Mouse (Mus musculus) neural tube, embryonic 13.5 days (tissue): Measurements from ENCODE around the gene Cblb. TPM values are rescaled to one million over a fixed set of nuclear protein-coding genes. Genes with fewer than 3 reads are reported as not detected.

ENCODE experiments used
- ATAC-seq: fragments of 200-750 bp; cut with Nextera tagmentation; 2 replicates; pipeline ENCODE4 v1.8.0; 2017; ENCODE audit warnings: low read depth, mild to moderate bottlenecking, moderate TSS enrichment, moderate library complexity
- H3K27ac ChIP-seq: fragments of 300-500 bp; sonication (generic); replicated peaks from 2 replicates; pipeline ENCODE4 v1.5.1; 2015; ENCODE audit warnings: moderate library complexity, mild to moderate bottlenecking, inconsistent platforms
- H3K27me3 ChIP-seq: fragments of 300-500 bp; sonication (generic); 2 replicates; pipeline ENCODE4 v1.6.1; 2015; ENCODE audit warnings: mild to moderate bottlenecking, inconsistent platforms
- H3K36me3 ChIP-seq: fragments of 300-500 bp; sonication (generic); 2 replicates; pipeline ENCODE4 v1.6.1; 2015; ENCODE audit warnings: mild to moderate bottlenecking, inconsistent platforms
- H3K4me1 ChIP-seq: fragments of 300-500 bp; sonication (generic); replicated peaks from 2 replicates; pipeline ENCODE4 v1.6.1; 2015; ENCODE audit warnings: inconsistent platforms
- H3K4me2 ChIP-seq: fragments of 300-500 bp; sonication (generic); 2 replicates; pipeline ENCODE4 v1.6.1; 2015; ENCODE audit warnings: inconsistent platforms, mild to moderate bottlenecking, moderate library complexity
- H3K4me3 ChIP-seq: fragments of 300-500 bp; sonication (generic); 2 replicates; pipeline ENCODE4 v1.5.1; 2015; ENCODE audit warnings: mild to moderate bottlenecking, inconsistent platforms
- H3K9ac ChIP-seq: fragments of 300-500 bp; sonication (generic); 2 replicates; pipeline ENCODE4 v1.6.1; 2015; ENCODE audit warnings: moderate library complexity, mild to moderate bottlenecking, inconsistent platforms
- H3K9me3 ChIP-seq: fragments of 300-500 bp; sonication (generic); 2 replicates; pipeline ENCODE4 v1.6.1; 2016; ENCODE audit warnings: inconsistent platforms
- WGBS: fragments of 180-500 bp; shearing (Covaris S2); methylation state at CpG from one replicate; pipeline ENCODE4 v1.1.7; 2015; 5-methylcytosine and 5-hydroxymethylcytosine counted together
- polyA plus RNA-seq: library from polyadenylated mRNA; unstranded; fragments of >200 nt; fragmentation: Nextera tagmentation; extraction: Ambion mirVana; gene quantifications from 2 replicates; pipeline ENCODE4 v1.2.1, GENCODE M21; 2015

Cblb gene
- polyA plus RNA-seq, 1 experiment from 2014 or later = 16.8 TPM

DNA sequence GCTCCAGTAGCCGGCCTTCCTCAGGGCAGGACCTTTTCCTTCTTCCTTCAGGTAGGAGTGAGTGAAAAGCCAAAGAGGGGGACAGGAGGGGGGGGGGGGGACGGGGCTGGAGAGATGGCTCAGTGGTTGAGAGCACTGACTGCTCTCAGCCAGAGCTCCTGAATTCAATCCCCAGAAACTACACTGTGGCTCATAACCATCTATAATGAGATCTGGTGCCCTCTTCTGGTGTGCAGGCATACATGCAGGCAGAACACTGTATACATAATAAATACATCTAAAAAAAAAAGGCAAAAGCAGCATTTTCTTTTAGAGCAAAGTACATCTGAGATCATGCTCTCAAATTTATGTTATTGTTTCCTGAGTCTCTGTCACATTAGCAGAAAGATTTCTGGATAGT is 158.1 kb downstream of the Cblb start:
- WGBS = 78% methylated on average over 1 of the region's 2 CpGs
- peaks cover 35% of the 10 kb centered on the region for H3K36me3 ChIP-seq
- no peak overlapping the region for H3K27ac ChIP-seq
- no peaks in the 10 kb centered on the region for H3K27me3 ChIP-seq
- H3K9ac ChIP-seq = no peak overlapping the region
- no peaks in the 10 kb centered on the region for H3K4me1 ChIP-seq
- H3K4me2 ChIP-seq = no peak overlapping the region
- peak; percentile 58; the same call in 1 of the 2 replicates for ATAC-seq
- H3K4me3 ChIP-seq = no peak overlapping the region
- H3K9me3 ChIP-seq = no peaks in the 10 kb centered on the region

DNA sequence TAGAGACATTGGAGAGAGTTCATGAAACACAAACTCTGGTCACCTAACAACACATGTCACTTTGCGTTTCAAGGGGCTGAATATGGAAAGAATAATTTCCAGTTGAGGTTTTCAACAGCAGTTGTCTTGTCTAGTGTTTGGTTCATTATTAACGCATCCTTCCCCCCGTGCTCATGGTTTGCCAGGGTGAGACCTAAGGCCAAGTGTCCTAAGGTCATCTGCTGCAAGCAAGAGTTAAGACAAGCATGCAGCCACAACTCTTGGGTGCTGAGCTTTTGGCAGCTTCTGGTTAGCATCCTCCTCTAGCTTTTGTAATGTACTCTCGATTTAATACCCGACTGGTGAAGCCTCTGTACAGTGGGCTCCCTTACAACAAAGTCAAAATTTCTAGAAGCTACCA is 159.7 kb downstream of the Cblb start:
- 89% methylated on average over 5 of the region's 5 CpGs for WGBS
- Histone ChIP-seq H3K27me3 (no peaks in the 10 kb centered on the region), H3K9ac (no peak overlapping the region), H3K4me3 (no peak overlapping the region), H3K4me2 (no peak overlapping the region), H3K4me1 (no peaks in the 10 kb centered on the region), H3K27ac (no peak overlapping the region), H3K36me3 (peaks cover 41% of the 10 kb centered on the region), H3K9me3 (no peaks in the 10 kb centered on the region)
- ATAC-seq = no peak

DNA sequence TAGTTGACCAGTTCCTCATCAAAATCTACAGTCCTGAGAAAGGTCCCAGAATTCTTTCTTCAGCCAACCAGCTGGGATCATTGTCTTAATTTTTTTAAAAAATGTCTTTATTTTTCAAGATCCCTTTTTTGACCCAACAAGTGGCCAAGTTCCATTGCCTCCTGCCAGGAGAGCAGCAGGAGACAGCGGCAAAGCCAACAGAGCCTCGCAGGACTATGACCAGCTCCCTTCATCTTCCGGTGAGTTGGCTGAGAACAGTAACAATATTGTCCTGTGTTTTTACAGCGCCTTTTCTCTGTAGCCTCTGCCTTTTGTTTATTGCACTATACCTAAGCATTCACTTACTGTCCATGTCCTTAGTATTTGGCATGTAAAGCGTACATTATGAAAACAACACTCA is 163.0 kb downstream of the Cblb start:
- no peak overlapping the region for H3K9ac ChIP-seq
- H3K4me2 ChIP-seq = no peak overlapping the region
- peaks cover 40% of the 10 kb centered on the region for H3K36me3 ChIP-seq
- no peaks in the 10 kb centered on the region for H3K27me3 ChIP-seq
- no peak overlapping the region for H3K4me3 ChIP-seq
- H3K9me3 ChIP-seq = no peaks in the 10 kb centered on the region
- WGBS = 83% methylated on average over 5 of the region's 5 CpGs
- no peaks in the 10 kb centered on the region for H3K4me1 ChIP-seq
- H3K27ac ChIP-seq = no peak overlapping the region
- ATAC-seq = no peak

DNA sequence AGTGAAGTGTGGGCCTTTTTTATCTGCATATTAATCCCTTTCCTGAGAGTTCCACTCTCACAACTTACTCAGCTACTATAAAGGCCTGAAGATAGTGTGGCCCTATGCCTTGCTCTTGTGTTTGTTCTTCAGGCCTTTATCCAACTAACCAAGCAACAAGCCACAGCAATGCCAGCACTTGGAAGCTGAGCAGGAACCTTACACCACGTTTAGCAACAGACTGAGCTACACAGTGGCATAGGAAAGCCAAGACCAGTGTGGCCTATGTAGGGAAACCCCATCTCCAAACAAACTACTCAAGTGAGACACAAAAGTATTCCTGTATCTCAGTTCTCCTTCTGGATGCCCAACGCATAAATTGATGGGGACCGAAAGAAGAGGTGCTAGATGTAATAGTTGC is 163.8 kb downstream of the Cblb start:
- Histone ChIP-seq H3K4me3 (no peak overlapping the region), H3K4me1 (no peaks in the 10 kb centered on the region), H3K27me3 (no peaks in the 10 kb centered on the region), H3K9ac (no peak overlapping the region), H3K4me2 (no peak overlapping the region), H3K36me3 (peaks cover 35% of the 10 kb centered on the region), H3K9me3 (no peaks in the 10 kb centered on the region), H3K27ac (no peak overlapping the region)
- WGBS = 92% methylated on average over 3 of the region's 3 CpGs
- no peak for ATAC-seq

DNA sequence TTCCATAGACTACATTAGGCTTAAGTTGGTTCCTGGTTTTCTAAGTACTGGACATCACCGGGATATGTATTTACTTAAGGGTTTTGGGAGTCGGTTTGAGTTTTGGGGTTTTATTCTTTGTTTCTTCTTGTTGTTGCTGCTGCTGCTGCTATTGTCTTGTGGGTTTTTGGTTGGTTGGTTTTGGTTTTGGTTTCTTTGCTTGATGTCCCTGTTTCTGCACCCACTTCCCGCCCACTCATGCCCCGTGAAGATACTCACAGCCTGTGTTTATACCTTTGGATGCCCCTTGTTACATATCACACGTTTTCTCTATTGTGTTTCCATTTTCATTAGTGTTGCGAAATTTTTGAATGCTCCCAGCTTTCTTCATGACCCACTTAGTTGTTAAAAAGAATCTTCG is 169.1 kb downstream of the Cblb start:
- H3K9ac ChIP-seq = no peak overlapping the region
- no peak for ATAC-seq
- no peak overlapping the region for H3K27ac ChIP-seq
- H3K27me3 ChIP-seq = no peaks in the 10 kb centered on the region
- WGBS = 93% methylated on average over 7 of the region's 7 CpGs
- no peaks in the 10 kb centered on the region for H3K9me3 ChIP-seq
- H3K4me2 ChIP-seq = no peak overlapping the region
- H3K4me1 ChIP-seq = no peaks in the 10 kb centered on the region
- H3K4me3 ChIP-seq = no peak overlapping the region
- peaks cover 29% of the 10 kb centered on the region for H3K36me3 ChIP-seq

DNA sequence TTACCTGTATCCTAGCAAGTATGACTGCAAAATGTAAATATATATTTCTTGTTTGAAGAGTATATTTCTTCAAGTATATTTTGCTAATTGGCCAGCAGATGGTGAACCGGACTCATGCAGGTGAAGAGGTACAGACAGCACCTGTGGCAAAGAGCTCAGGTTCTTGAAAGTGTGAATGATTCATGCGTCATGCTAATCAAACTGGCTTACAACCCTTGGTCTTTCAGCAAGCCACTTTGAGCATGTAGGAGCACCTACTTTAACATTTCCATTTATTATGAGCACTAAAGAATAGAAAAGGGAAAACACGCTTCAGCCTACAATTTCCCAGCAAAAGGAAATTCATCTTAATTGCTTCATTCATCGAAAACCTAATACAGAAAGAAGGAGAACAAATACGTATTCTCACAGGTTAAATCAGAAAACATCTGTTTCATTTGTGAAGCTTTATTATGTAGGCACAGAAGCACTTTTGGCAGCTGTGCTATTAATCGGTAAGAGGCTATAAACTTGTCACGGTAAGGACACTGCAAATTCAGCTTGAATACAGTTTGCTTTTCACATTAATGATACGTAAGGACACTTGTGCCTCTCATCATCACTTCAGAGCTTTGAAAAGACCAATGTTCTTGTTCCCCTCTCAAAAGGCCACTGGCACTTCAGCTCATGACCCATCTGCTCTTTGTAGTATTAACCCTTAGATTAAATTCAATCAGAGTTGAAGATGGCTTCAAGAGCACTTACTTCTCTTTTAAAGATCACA is 180.0 kb downstream of the Cblb start:
- H3K27ac ChIP-seq = no peak overlapping the region
- no peaks in the 10 kb centered on the region for H3K27me3 ChIP-seq
- no peak overlapping the region for H3K9ac ChIP-seq
- no peaks in the 10 kb centered on the region for H3K4me1 ChIP-seq
- no peaks in the 10 kb centered on the region for H3K9me3 ChIP-seq
- ATAC-seq = no peak
- WGBS = 55% methylated on average over 8 of the region's 8 CpGs
- H3K4me3 ChIP-seq = no peak overlapping the region
- H3K4me2 ChIP-seq = no peak overlapping the region
- H3K36me3 ChIP-seq = no peaks in the 10 kb centered on the region

DNA sequence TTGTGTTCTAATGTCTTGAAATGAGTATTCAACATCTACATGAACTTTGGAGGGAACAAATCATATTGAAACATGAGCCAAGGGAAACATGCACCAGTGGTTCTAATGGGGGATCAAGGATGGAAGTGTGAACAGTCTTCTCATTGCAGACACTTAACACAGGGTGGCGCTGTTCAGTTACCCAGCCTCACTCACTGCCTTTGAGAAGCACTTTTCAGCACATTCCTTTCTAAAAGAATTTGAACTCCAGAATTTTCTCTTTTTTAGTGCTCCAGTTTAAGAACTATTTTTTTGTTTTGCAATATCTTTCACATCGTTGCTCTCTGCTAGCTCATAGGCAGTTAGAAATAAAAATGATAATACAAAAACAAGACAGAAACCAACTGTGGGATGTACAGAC is 188.0 kb downstream of the Cblb start:
- WGBS = 16% methylated on average over 2 of the region's 2 CpGs
- Histone ChIP-seq H3K4me2 (no peak overlapping the region), H3K27ac (no peak overlapping the region), H3K9ac (no peak overlapping the region), H3K4me3 (no peak overlapping the region), H3K4me1 (no peaks in the 10 kb centered on the region), H3K9me3 (no peaks in the 10 kb centered on the region), H3K36me3 (no peaks in the 10 kb centered on the region), H3K27me3 (no peaks in the 10 kb centered on the region)
- ATAC-seq = no peak

DNA sequence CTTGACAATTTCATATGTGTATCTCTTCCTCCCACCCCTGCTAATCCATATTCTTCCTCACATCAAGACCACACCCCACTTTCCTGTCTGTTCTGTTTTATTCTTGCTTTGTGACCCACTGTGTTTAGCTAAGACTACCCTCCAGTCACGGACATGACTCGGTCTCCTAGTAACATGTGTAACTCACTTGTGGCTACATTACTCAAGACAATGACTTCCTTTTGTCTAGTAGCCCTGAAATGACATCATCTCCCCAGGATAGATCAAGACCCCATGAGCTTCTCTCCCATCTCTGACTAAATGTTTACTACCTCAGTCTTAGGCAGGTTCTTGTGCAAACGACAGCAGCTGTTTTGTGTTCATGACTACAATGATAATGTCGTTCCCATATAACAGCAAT is 191.9 kb downstream of the Cblb start:
- Histone ChIP-seq H3K36me3 (no peaks in the 10 kb centered on the region), H3K27me3 (no peaks in the 10 kb centered on the region), H3K4me1 (no peaks in the 10 kb centered on the region), H3K4me3 (no peak overlapping the region), H3K9me3 (no peaks in the 10 kb centered on the region), H3K4me2 (no peak overlapping the region), H3K9ac (no peak overlapping the region), H3K27ac (no peak overlapping the region)
- WGBS = 72% methylated on average over 4 of the region's 4 CpGs
- ATAC-seq = no peak

DNA sequence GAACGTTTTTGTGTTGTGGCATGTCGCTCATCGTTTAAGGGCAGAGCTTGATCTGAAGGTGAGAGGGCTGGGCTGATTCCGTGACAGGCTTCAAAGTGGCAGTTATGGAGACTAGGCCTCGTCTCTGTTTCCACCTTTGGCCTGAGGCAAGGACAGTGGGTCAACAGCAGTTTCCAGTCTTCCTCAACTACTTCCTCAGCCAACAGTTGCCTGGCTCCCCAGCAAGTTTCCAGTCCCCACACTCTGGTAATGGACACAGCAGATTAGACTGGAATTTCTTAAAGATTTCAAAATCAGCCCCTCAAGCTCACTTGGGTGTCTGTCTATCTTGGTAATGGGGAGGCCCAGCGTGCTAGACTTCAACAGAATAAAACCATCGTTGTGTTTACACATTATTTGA is 198.4 kb downstream of the Cblb start:
- Histone ChIP-seq H3K4me1 (no peaks in the 10 kb centered on the region), H3K9ac (no peak overlapping the region), H3K27ac (no peak overlapping the region), H3K27me3 (no peaks in the 10 kb centered on the region), H3K9me3 (no peaks in the 10 kb centered on the region), H3K36me3 (no peaks in the 10 kb centered on the region), H3K4me3 (no peak overlapping the region), H3K4me2 (no peak overlapping the region)
- ATAC-seq = no peak
- WGBS = 76% methylated on average over 7 of the region's 7 CpGs

DNA sequence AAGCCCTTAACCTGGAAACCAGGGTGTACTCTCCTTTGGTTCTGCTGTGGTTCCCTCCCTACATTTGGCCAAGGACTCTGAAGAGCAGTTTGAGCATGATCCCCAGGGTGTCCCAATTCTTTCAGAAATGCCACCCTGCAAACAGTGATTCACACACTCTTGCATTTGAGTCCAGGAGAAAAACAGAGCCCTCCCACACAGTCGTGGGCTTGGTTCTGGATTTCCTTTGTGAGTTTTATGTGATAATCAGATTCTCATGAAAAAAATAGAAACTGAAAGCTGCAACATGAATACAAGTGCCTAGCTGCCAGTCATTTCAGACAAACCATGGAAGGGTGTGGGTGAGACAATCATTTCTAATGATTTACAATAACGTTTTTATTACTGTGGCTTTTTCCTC is 198.9 kb downstream of the Cblb start:
- Histone ChIP-seq H3K9ac (no peak overlapping the region), H3K36me3 (no peaks in the 10 kb centered on the region), H3K4me2 (no peak overlapping the region), H3K27me3 (no peaks in the 10 kb centered on the region), H3K4me1 (no peaks in the 10 kb centered on the region), H3K9me3 (no peaks in the 10 kb centered on the region), H3K27ac (no peak overlapping the region), H3K4me3 (no peak overlapping the region)
- 72% methylated on average over 2 of the region's 2 CpGs for WGBS
- no peak for ATAC-seq

DNA sequence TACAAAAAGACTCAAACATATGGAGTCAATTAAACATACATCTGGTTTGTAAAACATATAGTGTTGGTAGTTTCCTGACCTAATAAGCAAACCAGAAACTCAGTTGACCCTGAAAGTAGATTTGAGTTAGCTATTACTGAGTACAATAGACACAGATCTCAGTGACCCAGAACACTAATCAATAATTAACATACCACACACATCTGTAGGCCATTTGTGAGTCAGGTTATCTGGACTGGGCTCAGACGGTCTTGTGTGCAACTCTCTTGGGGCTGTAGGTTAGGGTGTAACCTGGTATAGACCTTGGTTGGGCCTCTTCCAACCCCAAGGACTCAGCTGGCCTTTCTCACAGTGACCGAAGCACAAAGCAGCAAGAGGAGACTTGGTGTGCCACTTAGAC is 211.1 kb downstream of the Cblb start:
- Histone ChIP-seq H3K27ac (no peak overlapping the region), H3K4me2 (no peak overlapping the region), H3K9ac (no peak overlapping the region), H3K27me3 (no peaks in the 10 kb centered on the region), H3K4me1 (no peaks in the 10 kb centered on the region), H3K9me3 (no peaks in the 10 kb centered on the region), H3K36me3 (no peaks in the 10 kb centered on the region), H3K4me3 (no peak overlapping the region)
- no peak for ATAC-seq
- WGBS = 82% methylated on average over 2 of the region's 2 CpGs

DNA sequence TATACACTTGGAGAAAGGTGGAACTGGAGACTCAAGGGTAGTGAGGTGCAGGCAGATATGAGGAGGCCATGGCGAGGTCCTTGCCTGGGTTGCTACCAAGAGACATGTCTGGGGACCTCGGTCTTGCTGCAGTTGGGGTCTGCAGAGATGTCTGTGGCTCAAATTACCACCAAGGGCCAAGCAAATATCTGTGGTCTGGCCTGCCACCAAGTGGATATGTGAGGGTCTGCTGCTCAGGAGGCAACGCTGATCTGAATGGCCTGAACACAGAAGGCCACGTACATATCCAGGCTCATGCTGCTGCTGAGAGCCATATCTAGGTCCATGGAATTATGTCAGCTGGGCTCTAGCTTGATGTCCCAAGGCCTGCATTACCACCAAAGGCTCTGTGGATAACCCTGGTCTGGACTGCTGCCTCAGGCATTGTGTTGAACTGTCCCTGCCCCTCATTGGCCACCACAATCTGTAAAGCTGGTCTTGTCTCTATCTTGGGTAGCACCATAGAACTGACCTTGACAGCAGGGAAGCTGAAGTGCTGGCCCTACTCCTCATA is 212.5 kb downstream of the Cblb start:
- Histone ChIP-seq H3K4me1 (no peaks in the 10 kb centered on the region), H3K9ac (no peak overlapping the region), H3K4me2 (no peak overlapping the region), H3K9me3 (no peaks in the 10 kb centered on the region), H3K36me3 (no peaks in the 10 kb centered on the region), H3K27me3 (no peaks in the 10 kb centered on the region), H3K4me3 (no peak overlapping the region), H3K27ac (no peak overlapping the region)
- ATAC-seq = no peak
- 83% methylated on average over 4 of the region's 4 CpGs for WGBS

DNA sequence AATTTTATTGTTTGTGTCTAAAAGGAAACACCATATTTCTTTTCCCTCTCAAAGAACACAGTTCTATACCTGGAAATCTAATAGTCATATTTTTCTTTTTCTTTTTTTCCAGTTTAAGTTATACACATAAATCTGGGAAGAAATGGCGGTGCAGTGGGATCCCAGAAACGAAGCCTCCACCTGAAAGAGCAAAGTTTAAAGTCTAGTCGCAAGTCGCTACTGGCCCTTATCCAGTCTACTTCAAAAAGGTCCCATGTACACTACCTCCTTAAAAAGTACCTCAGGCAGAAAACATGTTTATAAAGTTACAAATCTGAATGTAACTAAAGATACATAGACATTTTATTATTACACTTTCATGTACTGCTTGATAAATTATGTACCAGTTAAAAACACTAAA is 219.2 kb downstream of the Cblb start:
- H3K9me3 ChIP-seq = no peaks in the 10 kb centered on the region
- H3K4me1 ChIP-seq = no peaks in the 10 kb centered on the region
- H3K27ac ChIP-seq = no peak overlapping the region
- WGBS = 94% methylated on average over 4 of the region's 4 CpGs
- H3K9ac ChIP-seq = no peak overlapping the region
- no peaks in the 10 kb centered on the region for H3K36me3 ChIP-seq
- no peak overlapping the region for H3K4me2 ChIP-seq
- H3K27me3 ChIP-seq = no peaks in the 10 kb centered on the region
- no peak for ATAC-seq
- H3K4me3 ChIP-seq = no peak overlapping the region
